Mouse (Mus musculus): Measurements from ENCODE around the gene Bcl2l12.
A peak's percentile ranks its signal among the peaks of the same experiment; 100 is the strongest.

Bcl2l12 gene

DNA sequence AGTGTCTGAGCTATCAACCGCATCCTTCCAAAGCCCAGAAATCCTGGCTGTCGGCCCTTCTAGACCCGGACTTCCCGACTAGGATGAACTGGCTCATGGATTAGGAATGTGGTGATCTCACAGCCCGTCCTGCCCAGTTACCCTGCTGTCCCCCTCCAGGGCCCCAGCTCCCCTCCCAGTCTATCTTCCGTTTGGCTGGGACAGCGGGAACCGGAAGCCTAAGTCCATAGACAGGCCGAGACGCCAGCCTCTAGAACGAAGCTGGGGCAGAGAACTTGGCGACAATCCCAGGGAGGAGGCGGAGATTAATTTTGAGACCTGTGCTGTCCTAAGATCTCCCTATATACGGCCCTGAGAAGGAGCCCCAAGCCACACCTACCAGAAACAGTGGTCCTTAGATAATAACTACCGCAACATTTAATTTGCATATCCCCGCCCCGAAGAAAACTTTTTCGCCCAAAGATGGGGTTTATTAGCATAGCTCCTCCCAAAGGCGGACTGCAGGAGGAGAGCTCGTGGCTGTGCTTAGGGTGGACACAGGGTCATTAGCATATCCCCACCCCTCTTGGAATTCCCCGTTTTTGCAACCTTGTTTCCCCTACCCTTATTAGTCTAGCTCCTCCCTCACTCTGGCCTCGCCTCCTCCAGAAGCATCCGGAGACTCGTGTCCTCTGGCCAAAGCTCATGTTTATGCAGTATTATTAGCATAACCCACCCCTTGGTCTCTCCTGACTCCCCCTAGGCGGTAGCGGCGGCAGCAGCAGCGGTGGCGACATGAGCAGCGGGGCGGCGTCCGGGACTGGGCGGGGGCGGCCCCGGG is 18.9 kb upstream of the Bcl2l12 start, which contains the start of gene Rras:
TSS of gene Rras (plus strand) at position 720 of the 820 bp plus-strand sequence.
- peak; percentile 97 for DNase-seq (ENCODE audit: extremely low read depth, low read depth, low spot score)

DNA sequence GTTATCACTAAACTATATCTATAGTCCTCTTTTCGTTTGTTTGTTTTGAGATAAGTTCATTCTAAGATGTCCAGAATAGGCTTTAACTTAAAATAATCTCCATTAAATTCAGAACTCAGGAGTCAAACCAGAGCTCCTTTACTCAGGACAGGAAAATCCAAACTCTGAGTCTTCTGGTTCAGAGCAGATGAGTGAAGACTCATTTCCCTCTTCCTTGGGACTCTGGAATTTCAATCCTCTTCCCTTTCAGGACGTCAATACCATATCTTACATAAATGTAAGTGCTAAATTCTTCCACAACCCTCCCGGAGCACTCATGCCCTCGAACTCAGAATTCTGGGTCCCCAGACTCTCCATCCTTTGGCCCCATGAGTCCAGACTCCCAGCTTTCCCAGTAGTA is 18.2 kb upstream of the Bcl2l12 start:
- DNase-seq (ENCODE audit: extremely low read depth, low read depth, low spot score): no peak

DNA sequence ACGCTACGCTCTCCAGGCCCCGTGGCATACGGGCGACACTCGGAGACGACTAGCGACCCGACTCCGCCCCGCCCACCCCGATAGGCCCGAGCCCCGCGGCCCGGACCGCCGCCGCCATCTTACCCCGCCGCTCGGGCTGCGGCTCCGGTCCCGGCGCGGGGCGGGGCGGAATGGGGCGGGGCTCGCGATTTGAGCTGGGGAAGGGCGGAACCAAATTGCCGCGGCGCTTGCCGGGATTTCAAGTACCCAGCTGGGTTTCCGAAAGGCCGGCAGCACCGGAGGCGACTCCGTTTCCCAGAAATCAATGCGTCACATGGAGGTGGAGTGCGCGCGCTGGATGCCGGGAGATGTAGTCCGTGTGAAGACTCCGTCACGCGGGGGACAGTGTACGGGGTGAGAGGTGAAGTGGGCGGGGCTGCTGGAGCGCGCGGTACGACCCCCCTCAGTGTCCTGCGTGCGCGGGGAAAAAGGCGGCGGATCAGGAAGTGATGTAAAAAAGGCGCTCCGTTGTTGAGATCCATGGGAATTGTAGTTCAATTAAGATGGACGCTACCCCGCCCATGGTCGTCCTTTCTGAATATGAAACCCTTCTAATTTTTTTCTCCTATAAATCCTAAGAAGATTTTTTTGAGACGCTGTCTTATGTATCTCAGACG is 17.6 kb upstream of the Bcl2l12 start, which contains the start of gene Scaf1:
TSS of gene Scaf1 (minus strand) at position 407 of the 656 bp plus-strand sequence.
- peak; percentile 91 for DNase-seq (ENCODE audit: extremely low read depth, low read depth, low spot score)

DNA sequence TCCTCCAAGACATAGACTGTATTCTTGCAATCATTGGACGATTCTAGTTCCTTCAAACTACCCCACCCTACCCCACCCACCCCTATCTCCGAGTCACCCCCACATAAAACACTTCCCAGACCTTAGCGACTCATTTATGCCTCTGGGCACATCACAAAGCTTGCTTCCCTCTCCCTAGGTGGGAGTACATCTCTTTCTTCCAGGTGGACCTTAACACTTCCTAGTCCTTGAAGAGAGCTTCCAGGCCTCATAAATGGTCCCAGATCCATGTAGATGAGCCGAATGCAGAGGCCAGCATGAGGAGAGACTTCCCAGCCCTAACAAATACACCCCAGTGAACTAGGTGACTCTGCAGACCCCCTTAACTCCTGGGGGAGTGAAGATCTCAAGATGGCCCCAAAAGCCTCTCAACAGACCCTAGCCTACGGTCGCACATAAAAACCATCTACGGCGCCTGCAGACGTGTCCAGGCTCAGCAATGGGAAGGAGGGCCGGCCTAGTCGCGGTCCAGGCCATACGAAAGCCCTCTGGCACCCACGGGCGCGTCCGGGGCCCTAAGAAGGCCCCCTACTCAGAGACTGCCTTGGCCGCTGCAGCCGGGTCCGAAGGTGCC is 16.9 kb upstream of the Bcl2l12 start:
- DNase-seq (ENCODE audit: extremely low read depth, low read depth, low spot score): no peak

DNA sequence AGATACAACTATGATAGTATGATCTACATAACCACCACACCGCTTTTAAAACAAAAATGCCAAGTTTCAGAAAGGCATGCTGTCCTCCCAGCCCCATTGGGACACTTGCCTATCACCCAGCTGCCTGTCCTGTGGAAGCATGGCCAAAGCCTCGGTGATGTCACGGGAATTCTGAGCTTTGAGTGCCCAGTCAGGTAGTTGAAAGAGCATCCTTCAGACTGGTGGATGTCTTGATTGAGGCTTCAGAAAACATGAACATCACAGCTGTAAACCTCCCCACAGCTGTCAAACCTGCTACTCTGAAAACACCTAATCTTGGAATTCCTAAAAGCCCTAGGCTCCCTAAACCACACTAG is 15.6 kb upstream of the Bcl2l12 start:
- no peak for DNase-seq (ENCODE audit: extremely low read depth, low read depth, low spot score)

DNA sequence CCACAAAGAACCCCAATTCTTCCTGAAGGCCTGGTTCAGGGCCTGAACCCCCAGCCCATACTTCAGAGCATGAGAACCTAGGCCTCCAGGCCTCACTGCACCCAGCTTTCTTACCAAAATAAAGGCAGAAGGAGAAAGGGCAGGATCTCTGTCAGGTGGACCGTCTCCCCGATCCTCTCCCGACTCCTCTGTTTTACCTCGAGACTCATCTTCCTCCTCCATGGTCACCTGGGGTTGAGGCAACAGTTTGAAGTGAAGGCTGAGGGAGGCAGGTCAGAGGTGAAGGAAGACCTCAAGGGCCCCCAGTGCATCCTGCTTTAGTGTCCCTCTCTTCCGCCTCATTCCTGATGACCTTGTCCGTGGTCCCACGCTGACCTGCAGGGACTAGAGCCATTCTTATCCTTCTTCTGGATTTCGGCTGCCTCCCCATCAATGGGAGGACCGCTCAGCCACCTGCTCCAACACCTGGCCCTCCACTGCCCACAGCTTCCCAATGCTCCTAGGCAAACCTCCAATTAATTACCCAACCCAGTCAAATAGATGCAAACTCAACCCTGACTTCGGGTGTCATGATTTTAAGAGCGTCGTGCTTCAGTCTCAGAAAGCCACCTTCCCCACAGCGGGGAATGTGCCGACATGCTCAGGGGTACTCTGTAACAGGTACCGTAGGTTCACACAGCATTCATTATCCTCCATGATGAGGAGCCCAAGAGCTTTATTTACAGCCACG is 15.0 kb upstream of the Bcl2l12 start:
- DNase-seq (ENCODE audit: extremely low read depth, low read depth, low spot score): no peak

DNA sequence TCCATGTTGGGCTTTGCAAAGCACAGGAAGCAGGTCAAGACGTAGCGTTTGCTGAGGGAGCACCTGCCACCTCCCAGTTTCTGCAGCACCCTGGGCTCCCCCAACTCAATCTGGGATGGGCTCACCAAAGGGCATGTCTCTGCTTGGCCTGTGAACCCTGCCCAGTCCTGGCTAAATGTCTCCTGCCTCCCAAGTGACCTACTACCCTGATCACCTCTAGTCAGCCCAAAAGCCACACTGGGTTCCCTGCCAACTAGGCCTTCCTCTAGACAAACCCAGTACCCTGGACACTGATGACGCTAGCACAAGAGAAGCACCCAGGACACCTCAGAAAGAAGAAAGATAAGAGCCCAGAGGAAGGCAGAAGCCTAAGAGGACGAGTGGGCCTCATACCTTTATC is 14.3 kb upstream of the Bcl2l12 start:
- no peak for DNase-seq (ENCODE audit: extremely low read depth, low read depth, low spot score)

DNA sequence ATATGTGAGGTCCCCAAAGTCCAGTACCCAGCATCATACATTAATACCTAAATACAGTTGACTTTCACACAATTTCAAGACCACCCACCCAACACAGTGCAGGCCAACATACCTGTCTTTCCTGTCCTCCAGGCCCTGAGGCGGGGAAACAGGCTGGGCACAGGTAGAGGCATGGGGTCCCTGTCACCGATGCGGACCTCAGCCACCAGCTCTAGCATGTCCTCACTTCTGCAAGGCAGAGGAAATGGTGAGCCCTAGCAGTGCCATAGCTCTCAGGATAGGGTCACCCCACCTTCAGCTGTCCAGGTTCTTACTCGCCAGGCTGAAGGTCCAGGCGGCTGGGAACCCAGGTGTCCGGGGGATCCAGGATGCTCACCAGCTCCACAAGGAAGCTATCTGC is 13.5 kb upstream of the Bcl2l12 start:
- DNase-seq (ENCODE audit: extremely low read depth, low read depth, low spot score): no peak

DNA sequence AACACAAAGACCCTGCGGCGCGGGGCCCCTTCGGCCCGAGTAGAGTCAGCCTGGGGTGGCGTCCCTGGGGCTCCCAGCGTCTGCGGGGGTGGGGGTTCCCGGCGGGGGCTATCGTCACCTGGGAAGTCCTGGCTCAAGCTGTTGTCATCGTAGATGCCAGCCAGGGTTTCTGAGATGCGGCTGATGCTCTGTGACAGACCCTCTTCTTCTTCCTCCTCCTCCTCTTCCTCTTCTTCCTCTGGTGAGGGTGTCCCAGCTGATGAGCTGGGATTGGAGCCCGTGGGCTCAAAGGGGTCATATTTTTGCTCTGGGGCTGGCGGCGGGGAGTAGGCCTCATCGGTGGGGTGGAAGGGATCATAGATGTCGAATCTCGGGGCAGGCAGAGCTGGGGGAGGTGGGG is 9.9 kb upstream of the Bcl2l12 start:
- DNase-seq (ENCODE audit: extremely low read depth, low read depth, low spot score): no peak

DNA sequence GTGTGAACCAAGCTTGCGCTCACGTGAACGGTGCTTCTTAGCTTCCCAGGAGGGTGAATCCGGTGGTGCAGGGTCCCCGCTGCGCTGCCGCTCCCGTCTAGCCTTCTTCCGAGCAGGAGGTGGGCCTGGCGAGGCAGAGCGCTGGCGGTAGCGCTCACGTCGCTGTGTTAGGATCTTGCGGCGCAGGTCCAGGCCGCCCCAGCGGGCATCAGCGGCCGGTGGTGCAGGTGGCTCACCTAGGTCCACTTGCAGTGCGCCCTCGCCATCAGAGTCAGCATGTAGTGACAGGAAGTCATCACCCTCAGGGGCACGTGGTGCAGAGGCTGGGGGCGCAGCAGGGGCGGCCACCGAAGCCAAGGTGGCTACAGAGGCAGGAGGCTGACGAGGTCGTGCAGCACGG is 9.3 kb upstream of the Bcl2l12 start:
- DNase-seq (ENCODE audit: extremely low read depth, low read depth, low spot score): no peak

DNA sequence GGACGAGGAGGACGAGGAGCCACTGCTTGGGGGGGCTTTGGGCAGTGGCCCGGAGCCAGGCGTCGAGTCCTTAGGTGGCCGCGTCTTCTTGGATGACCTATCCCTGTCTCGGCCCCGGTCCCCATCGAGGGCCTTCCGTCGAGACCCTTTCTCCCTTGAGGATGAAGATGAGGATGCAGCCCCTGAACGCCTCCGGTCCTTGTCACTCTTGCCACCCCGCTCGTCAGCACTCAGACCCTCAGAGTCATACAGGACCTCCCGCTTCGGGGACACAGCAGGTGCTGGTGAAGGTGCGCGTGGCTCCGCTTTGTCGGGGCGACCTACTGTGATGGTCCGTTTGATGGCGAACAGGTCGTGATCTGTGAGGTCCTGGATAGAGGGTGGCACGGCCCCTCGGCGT is 8.6 kb upstream of the Bcl2l12 start:
- no peak for DNase-seq (ENCODE audit: extremely low read depth, low read depth, low spot score)

DNA sequence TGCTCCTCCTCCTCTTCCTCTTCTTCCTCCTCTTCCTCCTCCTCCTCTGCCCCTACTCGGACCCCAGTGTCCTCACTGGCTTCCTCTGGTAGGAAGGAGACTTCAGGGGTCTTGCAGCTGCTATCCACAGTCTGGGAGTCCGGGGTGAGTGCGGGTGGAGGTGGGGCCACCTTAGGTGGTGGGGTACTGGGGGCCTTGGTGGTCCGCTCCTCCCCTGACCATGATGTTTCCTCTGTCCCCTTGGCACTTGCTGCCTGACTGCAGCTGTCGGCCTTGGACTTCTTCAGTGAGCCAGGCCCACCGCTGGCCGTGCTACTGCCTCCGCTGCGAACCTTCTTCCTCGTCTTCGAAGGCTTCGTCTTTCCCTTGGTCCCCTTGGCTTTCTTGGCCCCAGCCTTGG is 8.0 kb upstream of the Bcl2l12 start:
- no peak for DNase-seq (ENCODE audit: extremely low read depth, low read depth, low spot score)

DNA sequence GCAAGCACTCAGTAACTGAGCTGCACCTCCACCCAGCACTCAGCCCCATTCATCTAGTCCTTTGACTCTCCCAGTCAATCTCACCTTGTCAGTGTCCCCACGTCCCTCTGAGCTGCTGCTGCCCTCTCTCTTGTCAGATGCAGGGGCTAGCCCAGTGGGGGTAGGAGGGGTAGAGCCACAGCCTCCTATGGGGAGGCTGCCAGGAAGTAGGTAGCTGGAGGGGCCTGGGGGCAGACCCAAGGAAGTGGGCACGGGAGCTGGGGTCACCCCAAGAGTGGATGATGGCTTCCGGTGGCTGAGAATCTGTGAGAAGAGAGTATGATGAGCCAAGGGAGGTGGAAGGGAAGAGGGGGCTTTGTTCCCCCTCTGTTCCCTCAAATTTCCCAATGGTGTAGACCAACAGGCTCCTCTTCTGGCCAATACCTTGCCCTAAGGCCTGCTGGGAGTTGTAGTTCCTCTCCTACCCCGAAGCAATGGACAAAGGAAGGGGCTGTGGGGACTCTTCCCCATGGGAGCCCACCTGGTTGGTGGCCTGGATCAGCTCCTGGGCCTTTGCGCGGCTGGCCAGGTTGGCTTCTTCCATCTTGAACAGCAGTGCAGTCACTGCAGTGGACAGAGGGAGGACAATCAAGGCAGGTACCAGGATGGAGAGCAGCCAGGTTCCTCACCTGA is 6.9 kb upstream of the Bcl2l12 start:
- DNase-seq (ENCODE audit: extremely low read depth, low read depth, low spot score): no peak

DNA sequence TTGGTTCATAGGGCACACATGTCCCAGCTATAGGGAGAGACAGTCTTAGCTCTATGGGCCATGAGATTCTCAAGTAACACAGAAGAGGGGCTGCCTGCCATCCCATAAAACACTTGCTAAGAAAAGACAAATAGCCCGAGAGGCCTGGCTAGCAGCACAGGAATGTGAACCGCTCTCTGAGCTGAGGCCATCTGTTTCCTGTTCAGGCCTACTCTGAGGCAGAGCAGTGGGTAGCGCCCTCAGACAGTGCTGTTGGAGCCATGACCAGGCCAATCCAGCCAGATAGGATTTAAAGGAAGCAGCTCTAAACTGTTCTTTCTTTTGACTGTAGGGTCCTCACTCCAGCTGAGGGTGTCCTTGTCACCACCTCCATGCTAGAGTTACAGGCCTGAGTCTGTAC is 6.0 kb upstream of the Bcl2l12 start:
- DNase-seq (ENCODE audit: extremely low read depth, low read depth, low spot score): no peak

DNA sequence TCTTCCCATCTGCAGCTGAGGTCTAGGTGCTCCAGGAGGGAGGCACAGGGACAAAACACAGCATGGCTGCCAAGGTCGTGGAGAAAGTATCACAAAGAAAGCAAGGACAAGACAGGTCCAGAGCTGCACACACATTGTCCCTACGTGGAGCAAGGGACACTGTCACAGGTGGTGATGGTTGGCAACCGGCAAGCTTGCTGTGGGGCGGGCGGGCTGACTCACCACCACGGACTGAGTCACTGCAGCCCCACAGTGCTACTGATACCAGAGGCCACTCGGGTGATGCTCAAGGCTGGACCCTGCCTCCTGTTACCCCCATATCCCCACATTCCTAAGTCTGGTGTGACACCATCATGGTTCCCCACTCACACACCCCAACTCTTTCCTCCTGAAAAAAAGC is 3.9 kb upstream of the Bcl2l12 start:
- no peak for DNase-seq (ENCODE audit: extremely low read depth, low read depth, low spot score)

DNA sequence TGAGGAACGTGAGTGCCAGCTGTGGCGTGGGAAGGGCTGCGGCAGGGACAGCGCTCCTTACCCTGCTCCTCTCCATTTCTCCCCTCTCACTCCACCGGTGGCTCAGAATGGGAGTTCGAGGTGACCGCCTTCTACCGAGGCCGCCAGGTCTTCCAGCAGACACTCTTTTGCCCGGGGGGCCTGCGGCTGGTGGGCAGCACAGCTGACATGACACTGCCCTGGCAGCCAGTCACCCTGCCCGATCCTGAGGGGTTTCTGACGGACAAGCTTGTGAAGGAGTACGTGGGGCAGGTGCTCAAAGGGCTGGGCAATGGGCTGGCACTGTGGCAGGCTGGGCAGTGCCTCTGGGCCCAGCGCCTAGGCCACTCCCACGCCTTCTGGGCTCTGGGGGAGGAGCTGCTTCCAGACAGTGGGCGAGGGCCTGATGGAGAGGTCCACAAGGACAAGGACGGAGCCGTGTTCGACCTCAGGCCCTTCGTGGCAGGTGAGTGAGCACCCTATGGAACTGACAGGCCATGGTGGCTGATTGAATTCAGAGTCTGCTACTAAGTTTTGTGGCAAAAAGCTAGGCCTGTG is 2.1 kb upstream of the Bcl2l12 start:
- no peak for DNase-seq (ENCODE audit: extremely low read depth, low read depth, low spot score)

DNA sequence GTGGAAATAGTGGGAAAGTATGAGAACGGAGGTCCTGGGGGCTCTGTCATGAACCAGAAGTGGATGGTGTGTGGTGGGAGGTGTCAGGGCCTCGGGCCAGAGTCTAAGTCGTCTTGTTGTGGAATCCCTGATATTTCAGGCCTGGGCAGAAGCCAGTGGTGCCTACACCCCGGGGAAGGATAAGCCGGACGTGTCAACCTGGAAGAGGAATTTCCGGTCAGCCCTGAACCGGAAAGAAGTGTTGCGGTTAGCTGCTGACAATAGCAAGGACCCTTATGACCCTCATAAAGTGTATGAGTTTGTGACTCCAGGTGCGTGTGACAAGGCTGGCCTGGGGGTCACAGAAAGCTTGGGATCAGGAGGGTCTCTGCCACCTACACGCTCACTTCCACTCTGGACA is 1.2 kb upstream of the Bcl2l12 start:
- DNase-seq (ENCODE audit: extremely low read depth, low read depth, low spot score): no peak

DNA sequence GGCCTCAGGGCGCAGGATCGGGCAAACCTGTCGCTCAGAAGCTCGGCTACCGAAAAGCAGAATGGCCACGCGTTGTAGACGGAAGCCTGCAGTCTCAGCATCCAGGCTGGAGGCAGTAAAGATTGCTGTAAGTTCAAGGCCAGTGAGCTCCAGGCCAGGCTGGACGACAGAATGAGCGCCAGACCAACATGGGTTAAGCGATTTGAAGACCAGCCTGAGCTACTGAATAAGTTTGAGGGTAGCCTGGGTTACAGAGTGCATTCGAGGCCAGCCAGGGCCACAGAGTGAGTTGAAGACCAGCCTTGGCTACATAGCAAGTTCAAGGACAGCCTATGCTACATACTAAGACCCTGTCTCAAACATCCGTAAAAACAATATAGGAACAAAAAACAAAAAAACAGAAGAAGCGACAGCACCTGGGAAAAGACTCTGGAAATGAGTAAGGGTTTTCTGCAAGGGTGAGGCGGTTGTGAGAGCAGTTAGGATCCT is 528 bp downstream of the Bcl2l12 start:
- DNase-seq (ENCODE audit: extremely low read depth, low read depth, low spot score): no peak

DNA sequence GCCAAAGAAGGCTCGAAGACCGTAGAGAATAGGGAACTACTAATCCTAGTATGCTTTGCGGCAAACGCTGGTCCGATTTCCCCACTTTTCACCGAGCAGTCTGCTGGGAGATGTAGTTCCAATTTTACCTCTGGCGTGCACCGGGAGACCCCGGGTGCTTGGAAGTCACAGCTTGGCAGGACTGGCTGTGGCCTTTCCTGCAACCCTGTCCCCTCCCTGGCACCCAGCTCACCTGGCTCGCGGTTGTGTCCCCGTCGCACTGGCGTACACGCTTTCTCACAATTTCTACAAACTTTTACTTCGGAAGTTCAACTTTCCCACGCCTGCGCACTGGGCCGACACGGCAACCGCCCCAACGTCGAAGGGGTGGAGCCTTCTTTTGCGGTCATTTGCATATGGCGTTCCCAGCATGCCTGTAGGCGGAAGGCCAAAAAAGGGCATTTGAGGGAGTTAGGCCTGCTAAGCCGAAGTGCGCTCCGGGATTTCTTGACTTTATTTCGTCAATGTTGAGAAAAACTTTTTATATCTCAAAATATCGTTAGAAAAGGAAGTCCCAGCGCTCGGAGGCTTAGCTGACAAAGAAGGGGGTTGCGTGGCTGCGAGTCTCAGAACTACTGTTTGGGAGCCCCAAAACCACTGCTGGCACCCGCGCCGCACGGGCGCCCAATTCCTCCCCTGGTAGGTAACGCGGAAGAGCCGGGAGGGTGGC is 1.1 kb downstream of the Bcl2l12 start, which contains the start of gene Irf3:
TSS of gene Irf3 (plus strand) at position 418 of the 709 bp plus-strand sequence.
- peak; percentile 74 for DNase-seq (ENCODE audit: extremely low read depth, low read depth, low spot score)

DNA sequence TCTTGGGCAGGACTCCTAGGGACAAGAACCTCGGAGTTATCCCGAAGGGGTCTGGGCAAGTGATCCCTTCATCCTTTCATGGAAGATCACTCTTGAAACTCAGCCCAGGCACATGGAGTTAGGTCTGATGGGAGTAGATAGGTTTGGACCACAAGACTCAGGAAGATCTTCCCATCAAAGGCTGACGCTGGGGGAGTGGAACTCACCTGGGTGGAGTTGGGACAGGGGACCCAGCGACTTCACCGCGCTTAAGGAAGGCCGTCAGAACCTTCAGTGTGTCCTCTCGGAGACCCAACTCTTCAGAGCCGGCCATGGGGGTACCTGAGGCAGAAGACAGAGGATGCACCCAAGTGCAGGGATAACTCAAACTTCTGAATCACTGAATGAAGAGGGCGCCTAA is 1.8 kb downstream of the Bcl2l12 start:
- no peak for DNase-seq (ENCODE audit: extremely low read depth, low read depth, low spot score)

Data from fat pad, adult 2 months (tissue).